Mouse (Mus musculus) left cerebral cortex, postnatal 14 days (tissue): Measurements from ENCODE around the gene Pamr1. TPM values are rescaled to one million over a fixed set of nuclear protein-coding genes. Genes with fewer than 3 reads are reported as not detected.

Experiments used
- DNase-seq, 2 experiments: peaks; one replicate each; pipeline ENCODE4 v3.0.0; 2021 to 2022; ENCODE audit warnings: low spot score in 2 of 2, mixed read lengths in 1 of 2
- intact Hi-C: fragments of 180-260 bp; cut with DNase I; formaldehyde crosslinking; loops from one replicate; pipeline ENCODE4 v1.15.1; 2025
- total RNA-seq, 2 experiments: library from RNA; stranded (reverse); gene quantifications; 2 replicates each; pipeline ENCODE4 v1.2.3; 2021

The Pamr1 gene
- total RNA-seq, 2 experiments from 2014 or later: 34.4 to 35.9 TPM

- intact Hi-C loops: loop anchor here (10.0 kb wide), 1 partner anchor 150 kb away; no protein-coding TSS in a partner anchor
- DNase-seq: no peak
Measured at GRCm38 (mm10) chr2:102594535-102594934, 44.7 kb downstream of the Pamr1 start.

DNA sequence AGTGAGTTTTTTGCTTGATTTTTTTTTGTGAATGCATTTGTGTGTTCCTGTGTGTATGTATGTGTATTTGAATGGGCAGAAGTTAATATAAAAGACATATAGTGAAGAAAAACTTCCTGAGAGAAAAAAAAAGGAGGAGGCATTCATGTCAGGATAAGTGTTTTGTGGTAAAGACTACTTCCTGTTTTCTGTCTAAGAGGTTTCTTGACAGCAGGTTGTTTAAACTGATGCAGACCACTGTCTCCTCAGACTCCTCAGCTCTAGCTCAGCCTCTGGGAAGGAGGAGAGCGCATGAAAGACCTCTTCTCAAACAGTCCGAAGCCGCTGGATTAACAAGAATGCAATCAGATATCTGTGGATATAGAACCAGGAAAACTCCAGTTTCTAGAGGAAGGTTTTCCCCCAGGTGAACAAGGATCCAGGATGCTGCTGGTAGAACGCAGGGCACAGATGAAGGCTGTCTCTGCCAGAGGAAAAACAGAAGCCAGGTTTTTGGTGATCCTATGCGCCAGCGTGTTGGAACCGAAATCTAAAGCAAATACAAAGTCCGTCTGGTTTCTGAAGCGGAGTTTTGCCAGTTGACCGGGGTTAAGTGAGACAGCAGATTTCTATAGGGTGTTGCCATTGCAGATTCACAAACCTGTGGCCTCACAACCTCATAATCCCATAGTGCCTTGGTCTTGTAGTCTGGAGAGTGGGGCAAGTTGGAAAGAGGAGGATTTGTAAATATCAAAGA, 45.8 kb downstream of the Pamr1 start:
- intact Hi-C loops: loop anchor here (5.0 to 10.0 kb wide), 3 partner anchors 62 to 149 kb away; partner anchors contain the start of gene Slc1a2
- no peak for DNase-seq

- intact Hi-C loops: loop anchor here (5.0 to 10.0 kb wide), 3 partner anchors 58 to 146 kb away; partner anchors contain the start of gene Slc1a2
- peak; percentile 73 to 82 for DNase-seq
Measured at GRCm38 (mm10) chr2:102598911-102599721, 49.3 kb downstream of the Pamr1 start.

- intact Hi-C loops: no loop called here
- DNase-seq: no peak
Measured at GRCm38 (mm10) chr2:102600516-102600915, 50.7 kb downstream of the Pamr1 start.

DNA sequence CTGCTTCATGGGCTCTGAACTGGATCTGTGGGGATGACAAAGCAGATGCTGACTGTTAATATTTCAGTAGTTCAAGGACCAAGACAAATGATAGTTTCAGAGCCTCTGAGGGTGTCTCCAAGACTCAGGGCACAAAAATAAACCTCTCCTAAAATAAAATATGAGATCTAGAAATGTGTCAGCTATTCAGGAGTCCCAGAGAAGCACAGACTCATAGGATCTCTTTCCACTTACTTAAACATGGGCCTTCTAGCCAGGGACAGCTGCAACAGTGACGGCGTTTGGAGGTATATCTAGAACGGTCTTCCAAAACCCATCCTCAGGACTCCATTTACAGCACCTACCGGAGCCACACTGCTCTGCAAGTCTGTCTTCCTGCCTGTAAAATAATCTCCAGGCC, 60.7 kb downstream of the Pamr1 start:
- no peak for DNase-seq
- intact Hi-C loops: no loop called here

GRCm38 (mm10) chr2:102616637-102617036, 66.8 kb downstream of the Pamr1 start:
- no peak for DNase-seq
- intact Hi-C loops: no loop called here

DNA sequence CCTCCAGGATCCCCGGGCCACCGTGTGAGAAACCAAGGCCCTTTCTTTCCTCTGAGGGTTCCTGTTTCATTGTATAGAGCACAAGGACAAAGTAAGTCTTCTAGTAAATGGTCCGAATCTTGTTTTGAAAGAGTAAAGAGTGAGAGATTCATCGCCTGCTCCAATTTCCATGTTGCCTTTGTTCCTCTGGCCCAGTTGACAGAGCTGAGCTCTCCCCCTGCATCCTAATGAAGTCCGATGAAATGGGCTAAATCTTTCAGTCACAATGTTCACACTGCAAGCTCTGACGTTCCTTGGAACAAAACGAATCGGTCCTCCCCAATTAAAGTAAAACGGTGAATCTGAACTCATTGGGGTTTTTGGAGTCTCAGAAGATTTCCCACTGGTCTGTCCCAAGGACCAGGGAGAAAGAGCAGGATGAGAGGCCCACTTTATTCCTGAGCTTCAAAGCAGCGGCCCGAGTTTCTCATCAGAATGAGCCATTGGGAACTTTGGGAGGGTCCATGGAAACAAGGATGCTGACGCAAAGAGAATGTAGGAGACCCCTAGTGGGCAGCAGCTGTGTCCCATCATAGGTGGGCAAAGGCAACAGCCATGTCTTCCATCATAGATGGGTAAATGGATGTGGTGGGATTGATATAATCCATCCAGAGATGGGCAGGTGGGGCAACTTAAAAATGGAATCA, 71.1 kb downstream of the Pamr1 start:
- DNase-seq: peak in 1 of 2 experiments; percentile 68
- intact Hi-C loops: loop anchor here (5.0 kb wide), 1 partner anchor 36 kb away; the partner anchor contains the start of gene Slc1a2

DNA sequence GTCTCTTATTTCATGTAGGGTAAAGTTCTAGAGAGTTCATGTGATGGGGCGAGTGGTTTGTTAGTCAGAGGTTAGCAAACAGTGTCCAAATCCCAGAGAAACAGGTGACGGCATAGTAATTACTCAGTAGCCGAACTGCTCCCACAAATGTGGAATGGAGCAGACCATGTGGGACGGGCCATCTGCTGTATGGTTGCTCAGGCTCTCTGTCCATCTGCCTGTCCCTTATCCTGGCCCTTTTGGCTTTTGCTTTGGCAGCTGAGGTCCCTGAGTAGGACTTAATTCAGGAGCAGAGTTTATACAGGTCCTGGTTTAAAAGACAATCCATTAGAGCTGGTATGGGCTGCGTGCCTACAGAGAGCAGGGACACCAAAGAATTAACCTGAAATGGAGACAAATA, 72.4 kb downstream of the Pamr1 start:
- intact Hi-C loops: loop anchor here (5.0 kb wide), 1 partner anchor 35 kb away; the partner anchor contains the start of gene Slc1a2
- no peak for DNase-seq

DNA sequence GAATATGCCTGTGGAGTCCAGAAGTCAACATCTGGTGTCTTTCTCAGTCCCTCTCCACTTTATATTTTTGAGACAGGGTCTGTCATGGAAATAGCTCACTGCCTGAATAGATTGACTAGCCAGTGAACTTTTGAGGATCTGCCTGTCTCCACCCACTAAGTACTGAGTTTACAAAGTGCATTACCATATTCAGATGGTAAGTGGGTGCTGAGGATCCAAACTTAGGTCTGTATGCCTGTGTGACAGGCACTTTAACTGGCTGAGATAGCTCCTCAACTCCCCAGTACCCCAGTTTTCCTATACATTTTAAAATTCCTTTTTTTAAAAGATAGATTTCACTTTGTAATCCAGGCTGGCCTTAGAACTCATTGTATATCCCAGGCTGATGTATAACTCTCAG, 73.1 kb downstream of the Pamr1 start:
- DNase-seq: no peak
- intact Hi-C loops: loop anchor here (5.0 kb wide), 1 partner anchor 34 kb away; the partner anchor contains the start of gene Slc1a2

GRCm38 (mm10) chr2:102624538-102624937, 74.7 kb downstream of the Pamr1 start:
- peak in 1 of 2 experiments; percentile 68 for DNase-seq
- intact Hi-C loops: loop anchor here (5.0 kb wide), 1 partner anchor 33 kb away; the partner anchor contains the start of gene Slc1a2

DNA sequence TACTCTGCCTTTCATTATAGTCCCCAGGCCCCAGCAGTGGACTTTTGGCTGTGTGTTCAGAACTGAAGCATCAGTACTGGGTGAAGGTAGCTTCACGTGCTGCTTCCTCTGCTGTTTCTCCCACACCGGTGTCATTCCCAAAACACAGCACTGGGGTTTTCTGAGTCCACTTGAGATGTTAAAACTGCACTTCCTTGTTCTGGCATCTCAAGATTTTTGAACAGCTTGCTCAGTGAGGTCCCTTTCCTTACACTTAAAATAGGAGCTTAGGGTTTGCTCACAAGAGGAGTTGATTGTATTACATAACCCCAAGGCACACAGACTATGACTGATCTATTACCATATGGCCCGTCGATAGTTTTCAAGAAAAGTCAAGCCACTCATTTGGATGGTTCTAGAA, 82.5 kb downstream of the Pamr1 start:
- intact Hi-C loops: no loop called here
- DNase-seq: no peak

DNA sequence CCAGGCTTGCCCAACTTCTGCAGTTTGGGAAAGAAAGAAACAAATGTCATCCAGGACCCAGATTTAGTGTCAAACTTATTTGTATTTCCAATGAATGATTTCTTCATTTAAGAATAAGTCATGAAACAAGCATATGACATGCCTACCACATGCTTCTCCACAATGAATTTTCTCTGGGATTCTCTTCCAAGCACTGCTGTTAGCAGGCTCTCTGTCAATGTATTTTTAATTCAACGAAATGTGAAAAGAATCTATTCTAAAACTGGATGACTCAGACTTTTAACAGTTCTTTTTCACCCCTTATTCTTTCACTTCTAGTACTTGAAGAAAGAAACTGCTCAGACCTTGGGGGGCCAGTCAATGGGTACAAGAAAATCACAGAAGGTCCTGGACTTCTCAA, 84.2 kb downstream of the Pamr1 start:
- intact Hi-C loops: no loop called here
- DNase-seq: peak in 1 of 2 experiments; percentile 55

DNA sequence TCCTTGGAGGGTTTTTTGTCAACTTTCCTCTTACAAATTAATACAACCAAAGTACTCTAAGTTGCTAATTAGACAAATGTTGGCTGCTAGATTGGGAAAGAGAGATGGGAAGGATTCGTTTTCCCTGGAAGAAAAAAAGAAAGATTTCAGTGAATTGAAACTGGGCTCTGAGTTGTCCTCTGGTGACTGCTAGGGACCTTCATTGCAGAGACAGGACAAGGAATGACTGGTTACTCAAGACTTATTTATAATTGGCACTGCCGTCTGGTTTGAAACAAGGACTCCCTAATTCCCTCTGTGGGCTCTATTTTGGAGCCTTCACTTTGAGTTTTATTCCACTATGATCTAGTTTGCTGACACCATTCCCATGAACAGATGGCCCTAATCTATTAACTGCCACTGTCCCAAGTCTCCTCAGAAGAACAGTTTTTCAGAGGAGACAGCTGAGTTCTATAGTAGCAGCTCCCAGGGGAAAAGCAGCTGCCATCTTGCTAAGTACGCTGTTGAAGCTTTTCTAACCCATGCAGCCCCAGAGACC, 85.8 kb downstream of the Pamr1 start:
- intact Hi-C loops: no loop called here

DNA sequence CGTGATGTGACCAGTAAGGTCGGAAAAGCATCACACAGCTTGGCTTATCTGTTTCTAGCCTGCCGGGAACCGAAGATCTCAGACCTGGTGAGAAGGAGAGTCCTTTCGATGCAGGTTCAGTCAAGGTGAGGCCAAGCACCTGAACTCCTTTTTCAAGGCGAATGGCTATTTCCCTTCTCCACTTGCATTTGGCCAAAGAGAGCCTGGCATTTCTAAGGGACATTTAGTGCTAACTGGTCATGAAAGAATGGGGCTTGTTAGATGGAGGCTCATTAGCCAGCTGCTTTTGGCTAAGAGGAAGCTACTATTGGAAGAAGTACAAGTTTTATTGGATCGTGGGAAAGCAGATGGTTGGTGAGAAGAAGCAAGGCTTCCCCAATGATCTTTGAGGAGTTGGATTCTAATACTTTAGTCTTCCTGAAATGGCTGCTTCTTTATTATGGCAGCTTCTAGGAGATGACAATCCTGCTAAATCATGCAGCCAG, 86.3 kb downstream of the Pamr1 start:
- DNase-seq: peak in 1 of 2 experiments; percentile 71
- intact Hi-C loops: no loop called here

More for the DNA sequence above, 85.8 kb downstream of the Pamr1 start:
- DNase-seq: peak in 1 of 2 experiments; percentile 59

- intact Hi-C loops: no loop called here
- no peak for DNase-seq
Measured at GRCm38 (mm10) chr2:102638140-102638539, 88.3 kb downstream of the Pamr1 start.

GRCm38 (mm10) chr2:102638690-102639089, 88.9 kb downstream of the Pamr1 start:
- intact Hi-C loops: no loop called here

DNA sequence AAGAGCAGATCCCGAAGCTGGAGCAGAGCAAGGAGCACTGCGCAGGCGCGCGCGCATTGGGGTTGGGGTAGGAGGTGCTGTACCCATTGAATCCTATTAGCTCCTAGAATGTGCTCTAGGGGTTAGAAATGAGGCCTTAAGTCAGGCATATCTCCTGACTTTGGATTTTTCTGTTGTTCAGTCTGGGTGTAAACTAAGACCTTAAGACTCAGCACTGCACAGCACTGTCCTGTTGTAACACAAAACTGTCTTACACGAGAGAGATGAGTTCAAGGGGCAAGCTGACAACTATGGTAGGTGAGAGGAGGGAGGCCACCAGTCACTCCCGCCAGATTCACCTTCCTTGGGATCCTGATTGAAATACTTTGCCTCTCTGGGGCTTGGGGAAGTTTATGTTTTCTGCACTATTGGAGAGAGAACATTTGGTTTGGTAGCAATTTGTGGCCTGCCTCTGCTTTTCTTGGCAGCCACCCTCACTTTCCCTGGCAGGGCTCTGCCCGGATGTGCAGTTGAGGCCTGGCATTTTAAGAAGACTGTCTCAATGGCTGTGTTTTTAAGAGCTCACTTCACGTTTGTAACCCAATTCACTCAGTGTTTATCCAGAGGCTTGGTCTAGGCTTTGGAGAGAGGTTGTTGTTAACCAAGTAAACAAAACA, 99.2 kb downstream of the Pamr1 start:
- peak; percentile 59 to 73 for DNase-seq
- intact Hi-C loops: no loop called here

More at GRCm38 (mm10) chr2:102638690-102639089, 88.9 kb downstream of the Pamr1 start:
- no peak for DNase-seq

DNA sequence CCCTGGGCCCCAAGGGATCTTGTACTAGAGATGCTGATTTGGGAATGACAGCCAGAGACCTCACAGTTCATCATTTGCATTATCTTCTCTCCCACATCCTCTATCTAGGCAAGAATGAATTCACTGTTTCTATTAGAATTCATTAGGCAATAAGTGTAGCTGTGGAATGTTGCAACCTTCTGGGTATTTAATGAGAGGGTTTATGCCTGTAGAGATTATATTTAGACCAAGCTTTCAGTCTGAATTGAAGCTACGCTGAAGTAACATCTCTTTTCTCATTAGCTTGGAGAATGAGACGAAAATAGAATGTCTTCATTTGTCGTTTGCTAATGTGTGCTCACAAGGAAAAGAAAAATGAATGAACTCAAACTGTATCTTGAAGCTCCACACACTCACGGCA, 100.5 kb downstream of the Pamr1 start:
- no peak for DNase-seq
- intact Hi-C loops: no loop called here
